Mouse (Mus musculus): ENCODE data around the gene Krt17. TPM values are rescaled to one million over a fixed set of nuclear protein-coding genes. Genes with fewer than 3 reads are reported as not detected.

Krt17 gene
- polyA plus RNA-seq, 1 experiment: not detected

DNA sequence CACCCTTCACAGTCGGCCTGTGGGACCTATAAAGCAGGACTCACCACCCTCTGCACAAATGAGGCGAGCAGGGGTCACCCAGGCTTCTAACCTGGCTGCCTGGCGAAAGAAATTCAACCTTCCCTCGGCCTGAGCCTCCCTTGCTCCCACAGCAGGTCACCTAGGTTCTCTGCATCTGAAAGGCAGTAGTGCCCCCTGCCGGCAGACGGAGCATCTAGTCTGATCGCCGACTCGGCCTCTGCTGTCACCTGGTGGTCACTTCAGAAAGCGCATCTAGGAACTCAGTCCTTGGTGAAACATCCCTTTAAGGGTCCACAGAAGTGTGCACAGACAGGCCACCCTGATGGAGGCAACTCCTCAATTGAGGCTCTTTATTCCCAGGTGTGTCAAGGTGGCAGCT, 34.5 kb upstream of the Krt17 start:
- peaks cover 2% of the 10 kb centered on the region for H3K4me1 ChIP-seq (ENCODE audit: control insufficient read depth, insufficient read depth, low read length)
- no peak overlapping the region for H3K27ac ChIP-seq (ENCODE audit: control insufficient read depth, insufficient read depth, low read depth, low read length)
- no peaks in the 10 kb centered on the region for H3K27me3 ChIP-seq (ENCODE audit: control insufficient read depth, insufficient read depth, low read length)
- no peaks in the 10 kb centered on the region for H3K36me3 ChIP-seq (ENCODE audit: control insufficient read depth, insufficient read depth, low read length)
- TF ChIP-seq POLR2A (IDR thresholded peaks at IDR 0.05; ENCODE audit: control insufficient read depth, low read depth, low read length): no peak
- TF ChIP-seq CTCF (IDR thresholded peaks at IDR 0.05; ENCODE audit: control insufficient read depth, insufficient read depth, insufficient replicate concordance, low read depth, low read length): peak; percentile 100
- H3K4me3 ChIP-seq (ENCODE audit: control insufficient read depth, low read depth, low read length): peak overlapping the region; percentile 39

DNA sequence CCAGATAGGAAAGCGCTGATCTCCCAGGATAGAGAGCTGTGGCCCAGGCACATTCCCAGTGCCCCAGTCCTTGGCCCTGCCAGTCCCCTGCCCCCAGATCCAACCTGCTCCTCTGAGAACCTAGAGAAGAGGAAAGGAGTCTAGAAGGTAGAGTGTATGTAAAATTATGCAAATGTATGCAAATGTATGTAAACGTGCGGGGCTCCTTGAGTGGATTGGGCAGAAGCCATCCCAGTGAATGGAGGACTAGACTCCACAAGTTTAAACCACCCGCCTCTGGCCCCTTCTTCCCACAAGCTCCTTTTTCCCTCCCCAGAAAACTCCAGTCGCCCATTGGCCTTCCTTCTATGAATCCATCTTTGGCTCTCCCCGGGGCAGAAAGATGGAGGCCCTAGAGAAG, 32.1 kb upstream of the Krt17 start:
- TF ChIP-seq CTCF (IDR thresholded peaks at IDR 0.05; ENCODE audit: control insufficient read depth, insufficient read depth, insufficient replicate concordance, low read depth, low read length) (no peak), POLR2A (IDR thresholded peaks at IDR 0.05; ENCODE audit: control insufficient read depth, low read depth, low read length) (no peak)
- no peak overlapping the region for H3K4me3 ChIP-seq (ENCODE audit: control insufficient read depth, low read depth, low read length)
- H3K27me3 ChIP-seq (ENCODE audit: control insufficient read depth, insufficient read depth, low read length): no peaks in the 10 kb centered on the region
- H3K36me3 ChIP-seq (ENCODE audit: control insufficient read depth, insufficient read depth, low read length): no peaks in the 10 kb centered on the region
- no peak overlapping the region for H3K27ac ChIP-seq (ENCODE audit: control insufficient read depth, insufficient read depth, low read depth, low read length)
- H3K4me1 ChIP-seq (ENCODE audit: control insufficient read depth, insufficient read depth, low read length): no peaks in the 10 kb centered on the region

DNA sequence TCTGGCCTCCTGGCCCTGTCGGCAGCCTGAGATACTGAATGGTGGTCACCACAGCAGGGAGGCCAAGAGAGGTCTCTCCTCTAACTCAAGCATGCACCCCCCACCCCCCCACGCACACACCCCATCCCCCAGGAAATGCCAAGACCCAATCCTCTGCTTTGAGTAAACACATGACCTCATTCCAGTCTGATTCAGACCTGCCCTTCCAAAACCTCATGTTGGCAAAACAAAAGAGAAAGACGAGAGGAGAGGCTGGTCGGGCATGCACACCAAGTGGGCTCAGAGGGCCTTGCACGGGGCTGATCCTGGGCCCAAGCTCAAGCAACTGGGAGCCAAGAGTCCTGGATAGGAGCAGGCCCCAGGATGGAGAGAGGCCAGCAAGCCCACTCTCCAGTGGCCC, 29.4 kb upstream of the Krt17 start:
- Histone ChIP-seq H3K27ac (ENCODE audit: control insufficient read depth, insufficient read depth, low read depth, low read length) (no peak overlapping the region), H3K4me1 (ENCODE audit: control insufficient read depth, insufficient read depth, low read length) (no peaks in the 10 kb centered on the region), H3K4me3 (ENCODE audit: control insufficient read depth, low read depth, low read length) (no peak overlapping the region), H3K36me3 (ENCODE audit: control insufficient read depth, insufficient read depth, low read length) (no peaks in the 10 kb centered on the region), H3K27me3 (ENCODE audit: control insufficient read depth, insufficient read depth, low read length) (no peaks in the 10 kb centered on the region)
- no peak for TF ChIP-seq POLR2A (IDR thresholded peaks at IDR 0.05; ENCODE audit: control insufficient read depth, low read depth, low read length)
- TF ChIP-seq CTCF (IDR thresholded peaks at IDR 0.05; ENCODE audit: control insufficient read depth, insufficient read depth, insufficient replicate concordance, low read depth, low read length): no peak

DNA sequence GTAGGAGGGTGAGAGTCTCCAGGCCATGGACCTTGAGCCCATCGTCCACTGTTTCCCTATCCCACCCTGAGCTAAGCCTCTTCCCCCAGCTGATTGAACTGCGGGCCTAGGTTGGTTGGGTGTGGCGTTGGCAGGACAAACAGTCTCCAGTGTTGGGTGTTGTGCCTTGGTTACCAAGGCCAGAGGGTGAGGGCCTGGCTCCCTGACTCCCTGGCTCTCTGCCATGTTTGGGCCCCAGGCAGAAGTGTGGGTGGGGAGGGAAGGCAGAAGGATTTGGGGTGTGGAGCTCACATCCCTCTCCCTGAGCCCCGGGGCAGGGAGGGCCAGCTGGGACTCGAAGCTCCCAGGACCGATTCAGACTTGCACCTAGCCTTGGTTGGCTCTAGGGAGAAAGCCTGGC, 28.1 kb upstream of the Krt17 start:
- H3K27ac ChIP-seq (ENCODE audit: control insufficient read depth, insufficient read depth, low read depth, low read length): no peak overlapping the region
- no peaks in the 10 kb centered on the region for H3K36me3 ChIP-seq (ENCODE audit: control insufficient read depth, insufficient read depth, low read length)
- TF ChIP-seq CTCF (IDR thresholded peaks at IDR 0.05; ENCODE audit: control insufficient read depth, insufficient read depth, insufficient replicate concordance, low read depth, low read length) (no peak), POLR2A (IDR thresholded peaks at IDR 0.05; ENCODE audit: control insufficient read depth, low read depth, low read length) (no peak)
- H3K27me3 ChIP-seq (ENCODE audit: control insufficient read depth, insufficient read depth, low read length): no peaks in the 10 kb centered on the region
- H3K4me3 ChIP-seq (ENCODE audit: control insufficient read depth, low read depth, low read length): no peak overlapping the region
- no peaks in the 10 kb centered on the region for H3K4me1 ChIP-seq (ENCODE audit: control insufficient read depth, insufficient read depth, low read length)

DNA sequence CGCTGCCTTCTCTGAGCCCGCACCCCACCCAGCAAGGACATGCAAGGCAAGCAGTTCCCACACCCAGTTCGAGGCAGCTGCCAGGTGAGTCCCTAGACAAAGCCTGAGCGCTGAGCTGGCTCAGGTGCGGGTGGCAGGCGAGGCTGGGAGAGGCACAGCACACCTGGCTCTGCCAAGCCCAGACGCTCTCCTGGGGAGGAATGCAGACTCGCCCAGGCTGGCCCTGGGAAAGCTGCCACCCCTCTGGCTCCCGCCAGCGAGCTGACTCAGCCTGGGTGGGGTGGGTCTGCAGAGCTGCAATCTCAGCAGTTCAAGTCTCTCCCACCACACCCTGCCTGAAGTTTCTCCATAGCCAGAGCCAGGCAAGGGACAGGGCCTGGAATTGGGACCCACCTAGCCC, 26.2 kb upstream of the Krt17 start:
- Histone ChIP-seq H3K36me3 (ENCODE audit: control insufficient read depth, insufficient read depth, low read length) (no peaks in the 10 kb centered on the region), H3K4me1 (ENCODE audit: control insufficient read depth, insufficient read depth, low read length) (no peaks in the 10 kb centered on the region), H3K4me3 (ENCODE audit: control insufficient read depth, low read depth, low read length) (no peak overlapping the region), H3K27ac (ENCODE audit: control insufficient read depth, insufficient read depth, low read depth, low read length) (no peak overlapping the region), H3K27me3 (ENCODE audit: control insufficient read depth, insufficient read depth, low read length) (no peaks in the 10 kb centered on the region)
- TF ChIP-seq POLR2A (IDR thresholded peaks at IDR 0.05; ENCODE audit: control insufficient read depth, low read depth, low read length) (no peak), CTCF (IDR thresholded peaks at IDR 0.05; ENCODE audit: control insufficient read depth, insufficient read depth, insufficient replicate concordance, low read depth, low read length) (no peak)

GRCm38 (mm10) chr11:100284988-100285387, 24.2 kb upstream of the Krt17 start:
- H3K4me1 ChIP-seq (ENCODE audit: control insufficient read depth, insufficient read depth, low read length): no peaks in the 10 kb centered on the region
- H3K36me3 ChIP-seq (ENCODE audit: control insufficient read depth, insufficient read depth, low read length): no peaks in the 10 kb centered on the region
- H3K27ac ChIP-seq (ENCODE audit: control insufficient read depth, insufficient read depth, low read depth, low read length): no peak overlapping the region
- H3K27me3 ChIP-seq (ENCODE audit: control insufficient read depth, insufficient read depth, low read length): no peaks in the 10 kb centered on the region
- TF ChIP-seq POLR2A (IDR thresholded peaks at IDR 0.05; ENCODE audit: control insufficient read depth, low read depth, low read length) (no peak), CTCF (IDR thresholded peaks at IDR 0.05; ENCODE audit: control insufficient read depth, insufficient read depth, insufficient replicate concordance, low read depth, low read length) (no peak)
- no peak overlapping the region for H3K4me3 ChIP-seq (ENCODE audit: control insufficient read depth, low read depth, low read length)

DNA sequence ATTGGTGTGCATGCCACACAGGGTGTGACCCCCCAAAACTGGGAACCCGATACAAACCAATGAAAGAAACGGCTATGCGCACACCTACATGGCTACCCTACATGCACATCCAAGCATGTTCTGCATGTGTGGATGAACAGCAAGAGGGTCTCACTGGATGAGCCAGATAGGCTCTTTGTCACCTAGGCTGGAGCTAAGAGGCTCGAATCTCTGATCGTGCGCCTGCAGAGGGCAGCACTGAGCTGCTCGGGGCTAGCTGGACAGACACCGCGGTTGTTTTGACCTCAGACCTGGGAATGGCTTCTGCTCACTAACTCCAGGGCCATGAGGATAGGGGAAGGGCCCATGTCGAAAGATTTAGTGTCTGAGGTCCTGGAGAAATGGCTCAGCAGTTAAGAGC, 21.7 kb upstream of the Krt17 start:
- Histone ChIP-seq H3K36me3 (ENCODE audit: control insufficient read depth, insufficient read depth, low read length) (no peaks in the 10 kb centered on the region), H3K4me3 (ENCODE audit: control insufficient read depth, low read depth, low read length) (no peak overlapping the region), H3K27me3 (ENCODE audit: control insufficient read depth, insufficient read depth, low read length) (no peaks in the 10 kb centered on the region), H3K27ac (ENCODE audit: control insufficient read depth, insufficient read depth, low read depth, low read length) (no peak overlapping the region), H3K4me1 (ENCODE audit: control insufficient read depth, insufficient read depth, low read length) (no peaks in the 10 kb centered on the region)
- TF ChIP-seq POLR2A (IDR thresholded peaks at IDR 0.05; ENCODE audit: control insufficient read depth, low read depth, low read length) (no peak), CTCF (IDR thresholded peaks at IDR 0.05; ENCODE audit: control insufficient read depth, insufficient read depth, insufficient replicate concordance, low read depth, low read length) (peak; percentile 85)

Data from testis, adult 2 months (tissue).